In the genomic region with DNA sequence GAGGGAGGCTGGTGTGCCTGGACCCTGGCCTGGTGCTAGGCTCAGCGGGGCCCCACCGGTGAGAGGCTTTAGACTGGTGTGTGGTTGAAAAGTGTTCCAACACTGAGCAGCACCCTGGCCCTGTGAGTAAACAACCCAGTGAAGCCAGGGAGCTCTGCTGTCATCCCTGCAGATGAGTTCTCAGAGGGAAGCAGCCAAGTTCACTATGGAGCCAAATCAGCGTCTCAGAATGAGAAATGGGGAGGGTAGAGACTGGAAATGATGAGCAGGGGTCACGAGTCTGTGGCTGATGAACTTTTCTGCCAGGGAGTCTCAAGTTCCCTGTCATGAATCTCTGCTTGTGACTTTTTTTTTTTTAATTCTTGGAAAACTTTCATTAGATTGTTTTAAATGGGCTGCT, we compare ENCODE assay signal across 28 mouse cellular contexts. TPM values are rescaled to one million over a fixed set of nuclear protein-coding genes. Genes with fewer than 3 reads are reported as not detected.
DNase-seq lines count a peak whose midpoint lies in the region; ATAC-seq and TF ChIP-seq lines count a peak whose summit lies in the region.
"Had no signal": no experiment of that assay in that cellular context is flagged by ENCODE, and none has a peak within 500 bp of the region (broad histone marks: within the 10 kb centered on the region; RNA-seq: fewer than 3 reads in every experiment).

No protein-coding gene starts in this region.

- H3K4me2 ChIP-seq in hindbrain, embryonic 14.5 days (replicated peaks) = no peak overlapping the region
- peak overlapping the region; percentile 28 for H3K4me2 ChIP-seq in lung, embryonic 14.5 days
- no peak overlapping the region for H3K4me2 ChIP-seq in midbrain, embryonic 11.5 days
- H3K4me2 ChIP-seq in midbrain, embryonic 15.5 days = no peak overlapping the region
- H3K4me2 ChIP-seq: embryonic facial prominence, embryonic 13.5 days; forebrain, embryonic 12.5 days; forebrain, embryonic 15.5 days; heart, embryonic 12.5 days; heart, embryonic 15.5 days; hindbrain, embryonic 12.5 days had no signal

- 0 out of 2 replicates have a peak overlapping the region, but pooled peaks have one; percentile 2 for H3K27ac ChIP-seq in hindbrain, embryonic 10.5 days
- H3K27ac ChIP-seq in hindbrain, embryonic 14.5 days = no peak overlapping the region
- no peak overlapping the region for H3K27ac ChIP-seq in lung, embryonic 14.5 days (ENCODE audit: low read depth)
- H3K27ac ChIP-seq in midbrain, embryonic 11.5 days (ENCODE audit: low read depth, low read length) = no peak overlapping the region
- no peak overlapping the region for H3K27ac ChIP-seq in midbrain, embryonic 15.5 days
- H3K27ac ChIP-seq: embryonic facial prominence, embryonic 10.5 days; embryonic facial prominence, embryonic 13.5 days; forebrain, embryonic 12.5 days; forebrain, embryonic 15.5 days; heart, adult 2 months; heart, embryonic 15.5 days; hindbrain, embryonic 12.5 days had no signal

- peak; percentile 18 to 24 for DNase-seq in cerebellum, postnatal 10 days
- no peak for DNase-seq in cerebellum, postnatal 36 days
- no peak for DNase-seq in hindbrain, embryonic 10.5 days (ENCODE audit: low spot score)
- DNase-seq in hindbrain, embryonic 14.5 days (ENCODE audit: low spot score) = no peak
- no peak for DNase-seq in lung, embryonic 14.5 days
- DNase-seq in lung, postnatal 14 days = no peak
- DNase-seq in midbrain, embryonic 11.5 days (ENCODE audit: low spot score, missing footprints) = peak; percentile 67
- DNase-seq: adrenal gland, postnatal 10 days; adrenal gland, postnatal 36 days; cerebellum, adult 18-20 months; cerebellum, adult 9-10 months; cerebellum, postnatal 25 days; embryo, embryonic 11 days; gastrocnemius, postnatal 25 days; heart, adult 2 months; heart, postnatal 14 days; heart, postnatal 4 days had no signal

- no peaks in the 10 kb centered on the region for H3K4me1 ChIP-seq in hindbrain, embryonic 10.5 days (replicated peaks)
- no peaks in the 10 kb centered on the region for H3K4me1 ChIP-seq in hindbrain, embryonic 14.5 days (replicated peaks; ENCODE audit: control insufficient read depth, insufficient read depth, low read length)
- no peaks in the 10 kb centered on the region for H3K4me1 ChIP-seq in lung, embryonic 14.5 days (ENCODE audit: insufficient read depth)
- no peaks in the 10 kb centered on the region for H3K4me1 ChIP-seq in midbrain, embryonic 11.5 days (ENCODE audit: control insufficient read depth, insufficient read depth, low read length)
- no peaks in the 10 kb centered on the region for H3K4me1 ChIP-seq in midbrain, embryonic 15.5 days
- H3K4me1 ChIP-seq: forebrain, embryonic 12.5 days; forebrain, embryonic 15.5 days; heart, embryonic 12.5 days; heart, embryonic 15.5 days; hindbrain, embryonic 12.5 days had no signal

- no peaks in the 10 kb centered on the region for H3K9me3 ChIP-seq in hindbrain, embryonic 10.5 days
- no peaks in the 10 kb centered on the region for H3K9me3 ChIP-seq in hindbrain, embryonic 14.5 days (ENCODE audit: control insufficient read depth, low read length)
- no peaks in the 10 kb centered on the region for H3K9me3 ChIP-seq in lung, embryonic 14.5 days (ENCODE audit: low read depth, low read length)
- no peaks in the 10 kb centered on the region for H3K9me3 ChIP-seq in midbrain, embryonic 11.5 days (ENCODE audit: control insufficient read depth, low read length)
- H3K9me3 ChIP-seq in midbrain, embryonic 15.5 days = no peaks in the 10 kb centered on the region
- H3K9me3 ChIP-seq: embryonic facial prominence, embryonic 10.5 days; embryonic facial prominence, embryonic 13.5 days; forebrain, embryonic 12.5 days; forebrain, embryonic 15.5 days; heart, embryonic 12.5 days; heart, embryonic 15.5 days; hindbrain, embryonic 12.5 days had no signal

- no peak for ATAC-seq in hindbrain, embryonic 14.5 days (ENCODE audit: low FRiP score)
- no peak for ATAC-seq in lung, embryonic 14.5 days (ENCODE audit: insufficient read depth)
- ATAC-seq in midbrain, embryonic 11.5 days (ENCODE audit: low FRiP score) = no peak
- ATAC-seq in midbrain, embryonic 15.5 days (replicated peaks) = no peak
- ATAC-seq: activated CD4-positive, CD25-positive, alpha-beta regulatory T cell, adult 4 months; forebrain, embryonic 15.5 days had no signal

- no peaks in the 10 kb centered on the region for H3K27me3 ChIP-seq in hindbrain, embryonic 10.5 days (ENCODE audit: insufficient read depth, poor library complexity, severe bottlenecking)
- no peaks in the 10 kb centered on the region for H3K27me3 ChIP-seq in hindbrain, embryonic 14.5 days (ENCODE audit: control insufficient read depth, insufficient read depth, low read length)
- H3K27me3 ChIP-seq in lung, embryonic 14.5 days (ENCODE audit: insufficient read depth, low read length) = no peaks in the 10 kb centered on the region
- H3K27me3 ChIP-seq in midbrain, embryonic 11.5 days (ENCODE audit: control insufficient read depth, insufficient read depth, low read length) = no peaks in the 10 kb centered on the region
- H3K27me3 ChIP-seq in midbrain, embryonic 15.5 days (replicated peaks) = no peaks in the 10 kb centered on the region
- H3K27me3 ChIP-seq: embryonic facial prominence, embryonic 13.5 days; forebrain, embryonic 15.5 days; heart, embryonic 12.5 days; heart, embryonic 15.5 days had no signal

- TF ChIP-seq CTCF in lung, embryonic 14.5 days (IDR thresholded peaks at IDR 0.05; ENCODE audit: low read depth) = no peak

- H3K9ac ChIP-seq in hindbrain, embryonic 14.5 days = no peak overlapping the region
- no peak overlapping the region for H3K9ac ChIP-seq in lung, embryonic 14.5 days
- no peak overlapping the region for H3K9ac ChIP-seq in midbrain, embryonic 11.5 days (ENCODE audit: low read length)
- no peak overlapping the region for H3K9ac ChIP-seq in midbrain, embryonic 15.5 days
- H3K9ac ChIP-seq: embryonic facial prominence, embryonic 13.5 days; forebrain, embryonic 12.5 days; forebrain, embryonic 15.5 days; heart, embryonic 12.5 days; heart, embryonic 15.5 days; hindbrain, embryonic 12.5 days had no signal

- 68% methylated on average over 4 of the region's 4 CpGs for WGBS in hindbrain, embryonic 10.5 days
- 70% methylated on average over 4 of the region's 4 CpGs for WGBS in hindbrain, embryonic 14.5 days
- WGBS in lung, embryonic 14.5 days = 37% methylated on average over 4 of the region's 4 CpGs
- WGBS in midbrain, embryonic 11.5 days = 65% methylated on average over 4 of the region's 4 CpGs
- WGBS in midbrain, embryonic 15.5 days = 64% methylated on average over 4 of the region's 4 CpGs

- no peaks in the 10 kb centered on the region for H3K36me3 ChIP-seq in hindbrain, embryonic 10.5 days
- no peaks in the 10 kb centered on the region for H3K36me3 ChIP-seq in hindbrain, embryonic 14.5 days (replicated peaks; ENCODE audit: control insufficient read depth, insufficient read depth)
- no peaks in the 10 kb centered on the region for H3K36me3 ChIP-seq in lung, embryonic 14.5 days (ENCODE audit: insufficient read depth)
- no peaks in the 10 kb centered on the region for H3K36me3 ChIP-seq in midbrain, embryonic 11.5 days (ENCODE audit: control insufficient read depth, insufficient read depth, low read length)
- H3K36me3 ChIP-seq in midbrain, embryonic 15.5 days (replicated peaks) = no peaks in the 10 kb centered on the region
- H3K36me3 ChIP-seq: embryonic facial prominence, embryonic 10.5 days; embryonic facial prominence, embryonic 13.5 days; forebrain, embryonic 12.5 days; forebrain, embryonic 15.5 days; heart, embryonic 12.5 days; heart, embryonic 15.5 days; hindbrain, embryonic 12.5 days had no signal

- H3K4me3 ChIP-seq in hindbrain, embryonic 10.5 days = no peak overlapping the region
- H3K4me3 ChIP-seq in hindbrain, embryonic 14.5 days (replicated peaks; ENCODE audit: low read length) = no peak overlapping the region
- H3K4me3 ChIP-seq in lung, embryonic 14.5 days (ENCODE audit: low read depth, low read length) = no peak overlapping the region
- no peak overlapping the region for H3K4me3 ChIP-seq in midbrain, embryonic 11.5 days (ENCODE audit: low read depth, low read length)
- no peak overlapping the region for H3K4me3 ChIP-seq in midbrain, embryonic 15.5 days
- H3K4me3 ChIP-seq: embryonic facial prominence, embryonic 10.5 days; embryonic facial prominence, embryonic 13.5 days; erythroblast, embryonic 14.5 days; forebrain, embryonic 12.5 days; forebrain, embryonic 15.5 days; heart, adult 2 months; heart, embryonic 12.5 days; heart, embryonic 15.5 days; hindbrain, embryonic 12.5 days had no signal

RNA-seq across cellular contexts. Expression of gene Irx2, which starts 36.1 kb away (rescaled TPM):
- 38.1 and 50.5 TPM in 2 replicates for polyA plus RNA-seq in hindbrain, embryonic 10.5 days (2016; fragmentation: Nextera tagmentation; extraction: Ambion mirVana)
- polyA plus RNA-seq in hindbrain, embryonic 14.5 days (2014; fragmentation: Nextera tagmentation; extraction: Ambion mirVana) = 23.4 and 31.8 TPM in 2 replicates
- polyA plus RNA-seq in lung, embryonic 14.5 days (2014; fragmentation: Nextera tagmentation; extraction: Ambion mirVana) = 32.5 and 38.7 TPM in 2 replicates
- 38.6 and 38.9 TPM in 2 replicates for polyA plus RNA-seq in midbrain, embryonic 11.5 days (2014; fragmentation: Nextera tagmentation; extraction: Ambion mirVana)
- polyA plus RNA-seq in midbrain, embryonic 15.5 days (2015; fragmentation: Nextera tagmentation; extraction: Ambion mirVana) = 41.5 and 52.6 TPM in 2 replicates
- polyA plus RNA-seq: activated CD4-positive, CD25-positive, alpha-beta regulatory T cell, adult 4 months; cortical plate, adult 2 months; erythroblast, embryonic 14.5 days had no signal

Comparison
In these comparisons a context has a peak if more than half of its experiments do, and no peak if none do; other contexts are left out.
1. DNase-seq: peak in cerebellum, postnatal 10 days (2 of 2) and midbrain, embryonic 11.5 days (single experiment); none in cerebellum, postnatal 36 days (0 of 2), hindbrain, embryonic 10.5 days (single experiment), hindbrain, embryonic 14.5 days (single experiment), lung, embryonic 14.5 days (single experiment) and lung, postnatal 14 days (single experiment).